Mouse (Mus musculus) bone marrow, adult 2 months (tissue): ENCODE measurements at regions not wholly inside any gene's neighbourhood (a gene's known extent, or its start where the extent isn't known, plus 50 kb on each side); places are given as distances from the start of the nearest gene placed in this dataset.

Experiments
- CTCF ChIP-seq: fragments of 200-500 bp; IDR thresholded peaks from 2 replicates; pipeline ENCODE4 v1.5.1; 2011; ENCODE audit warnings: low read length, control low read depth; ENCODE audit not compliant: control insufficient read depth, insufficient read depth
- POLR2A ChIP-seq: fragments of 200-500 bp; IDR thresholded peaks from 2 replicates; pipeline ENCODE4 v1.6.1; 2011; ENCODE audit warnings: low read depth, mild to moderate bottlenecking, control low read depth, low read length, borderline replicate concordance; ENCODE audit not compliant: control insufficient read depth

GRCm38 (mm10) chr6:66471786-66472185, 63.4 kb upstream of the Mad2l1 start:
- TF ChIP-seq CTCF (no peak), POLR2A (no peak)
